Mouse (Mus musculus): ENCODE measurements around the gene Hhipl1.

- TF ChIP-seq CTCF (IDR thresholded peaks at IDR 0.05; ENCODE audit: low read depth) (no peak), EP300 (optimal IDR thresholded peaks at IDR 0.05) (no peak)
Observed at GRCm38 (mm10) chr12:108317201-108317738, 11.2 kb downstream of the Hhipl1 start.
